ENCODE assay signal across 28 mouse cellular contexts in genomic region chr9:37638721-37639120, GRCm38 (mm10). TPM values are rescaled to one million over a fixed set of nuclear protein-coding genes. Genes with fewer than 3 reads are reported as not detected.
"Had no signal": no experiment of that assay in that cellular context is flagged by ENCODE, and none has a peak within 500 bp of the region (broad histone marks: within the 10 kb centered on the region; RNA-seq: fewer than 3 reads in every experiment).

No protein-coding gene starts in this region.

- DNase-seq: forebrain, postnatal 0 days; gastrocnemius, postnatal 14 days; gastrocnemius, postnatal 36 days; heart, adult 11 months; heart, adult 2 months; heart, postnatal 14 days; heart, postnatal 36 days; kidney, adult 11 months; kidney, adult 8-10 months; kidney, postnatal 14 days; kidney, postnatal 36 days; layer of hippocampus, adult 9-11 months; layer of hippocampus, postnatal 36 days had no signal

- H3K4me2 ChIP-seq: heart, embryonic 11.5 days; heart, embryonic 13.5 days; heart, embryonic 15.5 days; hindbrain, embryonic 13.5 days; hindbrain, embryonic 15.5 days; limb, embryonic 12.5 days had no signal

- H3K36me3 ChIP-seq: heart, embryonic 15.5 days; hindbrain, embryonic 13.5 days; hindbrain, embryonic 15.5 days; limb, embryonic 10.5 days; limb, embryonic 12.5 days had no signal

- H3K27me3 ChIP-seq: heart, embryonic 13.5 days; heart, embryonic 15.5 days; hindbrain, embryonic 13.5 days; hindbrain, embryonic 15.5 days; limb, embryonic 12.5 days had no signal

- H3K9ac ChIP-seq: forebrain, postnatal 0 days; heart, embryonic 13.5 days; heart, embryonic 15.5 days; hindbrain, embryonic 13.5 days; hindbrain, embryonic 15.5 days; limb, embryonic 12.5 days had no signal

- H3K4me1 ChIP-seq: heart, embryonic 13.5 days; heart, embryonic 15.5 days; hindbrain, embryonic 13.5 days; hindbrain, embryonic 15.5 days; limb, embryonic 10.5 days; limb, embryonic 12.5 days had no signal

- H3K9me3 ChIP-seq: heart, embryonic 13.5 days; heart, embryonic 15.5 days; hindbrain, embryonic 13.5 days; hindbrain, embryonic 15.5 days; limb, embryonic 10.5 days; limb, embryonic 12.5 days had no signal

- H3K4me3 ChIP-seq: heart, adult 2 months; heart, embryonic 13.5 days; heart, embryonic 15.5 days; hindbrain, embryonic 13.5 days; hindbrain, embryonic 15.5 days; limb, embryonic 10.5 days; limb, embryonic 12.5 days had no signal

- H3K27ac ChIP-seq: heart, adult 2 months; heart, embryonic 13.5 days; heart, embryonic 15.5 days; hindbrain, embryonic 13.5 days; hindbrain, embryonic 15.5 days; hindbrain, postnatal 0 days; limb, embryonic 10.5 days; limb, embryonic 12.5 days had no signal

- ATAC-seq: forebrain, postnatal 0 days; hindbrain, postnatal 0 days; intestine, embryonic 16.5 days had no signal

RNA-seq across cellular contexts. Expression of gene Panx3, which starts 30.3 kb away (rescaled TPM):
- polyA plus RNA-seq: forebrain, postnatal 0 days; gonadal fat pad, adult 2 months; heart, adult 2 months; heart, postnatal 0 days; hindbrain, embryonic 15.5 days; intestine, embryonic 14.5 days; intestine, embryonic 16.5 days; kidney, embryonic 14.5 days; kidney, embryonic 16.5 days; large intestine, adult 2 months; limb, embryonic 10.5 days had no signal
